Mouse (Mus musculus) neural tube, embryonic 15.5 days (tissue): ENCODE results near the gene BC030867. TPM values are rescaled to one million over a fixed set of nuclear protein-coding genes. Genes with fewer than 3 reads are reported as not detected.
A peak's percentile ranks its signal among the peaks of the same experiment; 100 is the strongest.

Experiments
- ATAC-seq: fragments of 200-750 bp; cut with Nextera tagmentation; 2 replicates; pipeline ENCODE4 v1.8.0; 2017; ENCODE audit warnings: mild to moderate bottlenecking, moderate TSS enrichment, moderate library complexity; ENCODE audit not compliant: low FRiP score
- H3K27ac ChIP-seq: fragments of 300-500 bp; sonication (generic); replicated peaks from 2 replicates; pipeline ENCODE4 v1.5.1; 2015; ENCODE audit warnings: mild to moderate bottlenecking, inconsistent platforms
- H3K27me3 ChIP-seq: fragments of 300-500 bp; sonication (generic); replicated peaks from 2 replicates; pipeline ENCODE4 v1.6.1; 2015; ENCODE audit warnings: inconsistent platforms
- H3K36me3 ChIP-seq: fragments of 300-500 bp; sonication (generic); 2 replicates; pipeline ENCODE4 v1.6.1; 2015; ENCODE audit warnings: inconsistent platforms
- H3K4me1 ChIP-seq: fragments of 300-500 bp; sonication (generic); 2 replicates; pipeline ENCODE4 v1.6.1; 2015; ENCODE audit warnings: inconsistent platforms
- H3K4me2 ChIP-seq: fragments of 300-500 bp; sonication (generic); 2 replicates; pipeline ENCODE4 v1.6.1; 2015; ENCODE audit warnings: inconsistent platforms, mild to moderate bottlenecking, moderate library complexity
- H3K4me3 ChIP-seq: fragments of 300-500 bp; sonication (generic); replicated peaks from 2 replicates; pipeline ENCODE4 v1.5.1; 2015; ENCODE audit warnings: mild to moderate bottlenecking, inconsistent platforms
- H3K9ac ChIP-seq: fragments of 300-500 bp; sonication (generic); replicated peaks from 2 replicates; pipeline ENCODE4 v1.6.1; 2015; ENCODE audit warnings: mild to moderate bottlenecking, inconsistent platforms
- H3K9me3 ChIP-seq: fragments of 300-500 bp; sonication (generic); replicated peaks from 2 replicates; pipeline ENCODE4 v1.6.1; 2016; ENCODE audit warnings: inconsistent platforms
- WGBS: fragments of 180-500 bp; shearing (Covaris S2); methylation state at CpG from one replicate; pipeline ENCODE4 v1.1.7; 2015; ENCODE audit warnings: mixed read lengths; 5-methylcytosine and 5-hydroxymethylcytosine counted together
- polyA plus RNA-seq: library from polyadenylated mRNA; unstranded; fragments of >200 nt; fragmentation: Nextera tagmentation; extraction: Ambion mirVana; gene quantifications from 2 replicates; pipeline ENCODE4 v1.2.1, GENCODE M21; 2015

BC030867 gene
- polyA plus RNA-seq, 1 experiment from 2014 or later = 2.2 TPM

GRCm38 (mm10) chr11:102285095-102285834 is 36.6 kb downstream of the BC030867 start:
- peak overlapping the region; percentile 87 for H3K4me3 ChIP-seq
- no peaks in the 10 kb centered on the region for H3K9me3 ChIP-seq
- peak overlapping the region; percentile 77 for H3K9ac ChIP-seq
- peaks cover 35% of the 10 kb centered on the region for H3K4me1 ChIP-seq
- H3K36me3 ChIP-seq = peaks cover 25% of the 10 kb centered on the region
- no peaks in the 10 kb centered on the region for H3K27me3 ChIP-seq
- 5% methylated on average over 31 of the region's 31 CpGs for WGBS
- peak; percentile 76 for ATAC-seq
- H3K27ac ChIP-seq = peak overlapping the region; percentile 91
- H3K4me2 ChIP-seq = peak overlapping the region; percentile 74

DNA sequence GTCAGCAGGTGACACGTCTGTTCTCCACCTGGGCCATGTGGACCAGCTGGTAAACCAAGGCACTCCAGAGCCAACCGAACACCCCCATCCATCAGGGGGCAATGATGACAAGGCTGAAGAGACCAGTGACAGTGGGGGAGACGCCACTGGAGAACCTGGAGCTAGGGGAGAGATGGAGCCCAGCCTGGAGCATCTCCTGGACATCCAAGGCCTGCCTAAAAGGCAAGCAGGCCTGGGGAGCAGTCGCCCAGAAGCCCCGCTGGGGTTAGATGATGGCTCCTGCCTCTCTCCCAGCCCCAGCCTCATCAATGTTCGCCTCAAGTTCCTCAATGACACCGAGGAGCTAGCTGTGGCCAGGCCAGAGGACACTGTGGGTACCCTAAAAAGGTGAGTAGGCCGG is 38.8 kb downstream of the BC030867 start:
- Histone ChIP-seq H3K27ac (no peak overlapping the region), H3K36me3 (peaks cover 48% of the 10 kb centered on the region), H3K4me3 (no peak overlapping the region), H3K4me1 (peaks cover 35% of the 10 kb centered on the region), H3K27me3 (no peaks in the 10 kb centered on the region), H3K4me2 (no peak overlapping the region), H3K9ac (no peak overlapping the region), H3K9me3 (no peaks in the 10 kb centered on the region)
- 86% methylated on average over 8 of the region's 8 CpGs for WGBS
- ATAC-seq = no peak

GRCm38 (mm10) chr11:102288027-102288804 is 39.5 kb downstream of the BC030867 start:
- Histone ChIP-seq H3K36me3 (peaks cover 54% of the 10 kb centered on the region), H3K4me2 (no peak overlapping the region), H3K9ac (no peak overlapping the region), H3K9me3 (no peaks in the 10 kb centered on the region), H3K4me1 (peaks cover 35% of the 10 kb centered on the region), H3K4me3 (no peak overlapping the region), H3K27ac (no peak overlapping the region), H3K27me3 (no peaks in the 10 kb centered on the region)
- no peak for ATAC-seq
- WGBS = 84% methylated on average over 8 of the region's 8 CpGs

DNA sequence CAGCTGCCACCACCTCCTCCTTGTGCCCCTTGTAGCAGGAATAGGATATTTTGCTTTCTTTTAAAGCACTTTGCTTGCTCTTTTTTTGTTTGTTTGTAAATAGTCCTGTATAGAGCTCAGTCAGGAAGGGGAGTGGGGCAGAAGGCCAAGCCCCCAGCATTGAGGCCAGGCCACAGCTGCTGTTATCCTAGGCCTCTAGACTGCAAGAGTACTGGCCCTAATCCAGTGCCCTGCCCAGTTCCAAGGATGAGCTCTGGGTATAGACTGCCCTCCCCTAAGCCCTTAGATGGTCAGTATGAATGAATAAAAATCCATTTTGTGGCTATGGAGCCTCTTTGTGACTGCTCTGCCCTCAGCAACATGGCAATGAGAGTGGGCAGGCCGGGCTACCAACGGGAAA is 40.2 kb downstream of the BC030867 start:
- Histone ChIP-seq H3K4me1 (peaks cover 38% of the 10 kb centered on the region), H3K9me3 (no peaks in the 10 kb centered on the region), H3K9ac (0 out of 2 replicates have a peak overlapping the region, but pooled peaks have one; percentile 14), H3K36me3 (peaks cover 60% of the 10 kb centered on the region), H3K27ac (no peak overlapping the region), H3K4me2 (no peak overlapping the region), H3K4me3 (no peak overlapping the region), H3K27me3 (no peaks in the 10 kb centered on the region)
- WGBS = 77% methylated on average over 2 of the region's 2 CpGs
- no peak for ATAC-seq

DNA sequence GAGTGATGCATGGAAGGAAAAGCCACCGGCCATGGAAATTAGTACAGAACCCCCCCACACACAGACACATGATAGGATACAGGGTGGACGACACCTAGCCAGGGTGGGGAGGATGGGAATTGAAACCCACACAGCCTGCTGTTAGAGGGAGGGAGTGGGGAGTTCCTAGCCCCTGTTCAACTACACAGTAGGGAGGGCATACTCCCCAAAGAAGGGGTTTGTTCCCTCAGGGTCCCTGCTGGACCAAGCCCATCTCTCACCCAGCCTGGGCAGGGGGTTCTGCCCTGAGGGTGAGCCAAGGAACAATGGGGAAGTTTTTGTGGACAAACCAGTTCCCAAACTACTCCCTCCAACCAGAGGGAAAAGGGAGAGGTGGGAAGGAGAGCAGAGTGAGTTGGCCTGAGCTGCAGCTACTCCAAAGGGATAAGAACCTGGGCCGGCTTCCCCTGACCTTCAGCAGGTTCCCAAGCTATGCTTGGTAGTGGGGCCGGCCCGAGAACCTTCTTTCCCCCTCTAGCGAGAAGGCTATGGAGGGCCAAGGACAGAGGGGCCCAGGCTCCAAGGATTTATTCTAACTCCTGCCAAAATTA is 40.9 kb downstream of the BC030867 start:
- ATAC-seq = no peak
- Histone ChIP-seq H3K27me3 (no peaks in the 10 kb centered on the region), H3K36me3 (peaks cover 61% of the 10 kb centered on the region), H3K4me3 (no peak overlapping the region), H3K9me3 (no peaks in the 10 kb centered on the region), H3K9ac (no peak overlapping the region), H3K4me1 (peaks cover 44% of the 10 kb centered on the region), H3K4me2 (no peak overlapping the region), H3K27ac (peak overlapping the region; percentile 23; the same call in 1 of the 2 replicates)
- 65% methylated on average over 6 of the region's 6 CpGs for WGBS

GRCm38 (mm10) chr11:102290141-102290540 is 41.5 kb downstream of the BC030867 start:
- 89% methylated on average over 4 of the region's 4 CpGs for WGBS
- peaks cover 61% of the 10 kb centered on the region for H3K36me3 ChIP-seq
- H3K4me3 ChIP-seq = no peak overlapping the region
- ATAC-seq = no peak
- H3K9me3 ChIP-seq = no peaks in the 10 kb centered on the region
- H3K4me2 ChIP-seq = no peak overlapping the region
- H3K4me1 ChIP-seq = peaks cover 50% of the 10 kb centered on the region
- no peaks in the 10 kb centered on the region for H3K27me3 ChIP-seq
- no peak overlapping the region for H3K9ac ChIP-seq
- no peak overlapping the region for H3K27ac ChIP-seq

GRCm38 (mm10) chr11:102291051-102291535 is 42.4 kb downstream of the BC030867 start:
- Histone ChIP-seq H3K4me3 (no peak overlapping the region), H3K9me3 (no peaks in the 10 kb centered on the region), H3K4me1 (peaks cover 48% of the 10 kb centered on the region), H3K9ac (no peak overlapping the region), H3K4me2 (no peak overlapping the region), H3K27me3 (no peaks in the 10 kb centered on the region), H3K36me3 (peaks cover 61% of the 10 kb centered on the region), H3K27ac (no peak overlapping the region)
- no peak for ATAC-seq
- 89% methylated on average over 11 of the region's 11 CpGs for WGBS

DNA sequence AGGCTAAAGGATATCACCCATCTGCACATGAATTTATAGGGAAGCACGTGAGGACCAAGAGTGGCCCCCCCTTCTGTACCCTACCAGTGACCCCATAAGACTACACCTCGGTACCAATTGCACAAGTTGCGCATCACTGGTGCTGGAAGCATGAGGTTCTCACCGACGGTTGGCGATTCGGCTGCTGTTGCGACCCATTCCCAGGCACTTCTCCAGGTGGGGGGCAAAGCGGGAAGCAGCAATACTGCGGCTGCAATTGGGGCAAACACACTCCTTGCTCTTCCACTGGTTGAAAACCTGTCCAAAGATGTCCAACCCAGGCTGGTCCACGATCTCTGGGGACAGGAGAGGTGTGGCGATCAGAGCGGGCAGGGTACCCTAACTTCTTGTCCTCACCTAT is 45.3 kb downstream of the BC030867 start:
- Histone ChIP-seq H3K4me2 (0 out of 2 replicates have a peak overlapping the region, but pooled peaks have one; percentile 71), H3K4me1 (peaks cover 38% of the 10 kb centered on the region), H3K9me3 (no peaks in the 10 kb centered on the region), H3K27me3 (no peaks in the 10 kb centered on the region), H3K27ac (no peak overlapping the region), H3K9ac (no peak overlapping the region), H3K4me3 (no peak overlapping the region), H3K36me3 (peaks cover 43% of the 10 kb centered on the region)
- 94% methylated on average over 13 of the region's 13 CpGs for WGBS
- ATAC-seq = no peak

DNA sequence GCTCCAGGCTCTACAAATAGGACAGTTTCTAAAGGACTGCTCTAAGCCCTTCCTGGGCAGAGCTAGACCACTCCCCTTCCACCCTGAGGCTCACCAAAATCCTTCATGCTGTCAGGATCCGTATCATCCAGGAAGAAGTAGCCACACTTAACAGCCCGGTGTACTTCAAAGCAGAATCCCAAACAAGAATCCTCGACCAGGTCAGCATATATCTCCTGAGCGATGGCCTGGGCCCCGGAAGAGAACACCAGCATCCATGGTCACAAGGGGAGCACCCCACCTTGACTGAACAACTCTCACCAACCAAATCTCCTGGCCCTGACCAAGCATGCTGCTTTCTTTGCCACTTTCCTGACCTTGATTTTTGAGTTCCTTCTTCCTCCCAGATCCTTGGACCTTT is 45.7 kb downstream of the BC030867 start:
- no peaks in the 10 kb centered on the region for H3K9me3 ChIP-seq
- peak overlapping the region; percentile 85 for H3K9ac ChIP-seq
- H3K4me1 ChIP-seq = peaks cover 34% of the 10 kb centered on the region
- peaks cover 43% of the 10 kb centered on the region for H3K36me3 ChIP-seq
- H3K27ac ChIP-seq = peak overlapping the region; percentile 99
- H3K4me2 ChIP-seq = peak overlapping the region; percentile 71
- ATAC-seq = no peak
- peak overlapping the region; percentile 85 for H3K4me3 ChIP-seq
- no peaks in the 10 kb centered on the region for H3K27me3 ChIP-seq
- WGBS = 77% methylated on average over 5 of the region's 5 CpGs

DNA sequence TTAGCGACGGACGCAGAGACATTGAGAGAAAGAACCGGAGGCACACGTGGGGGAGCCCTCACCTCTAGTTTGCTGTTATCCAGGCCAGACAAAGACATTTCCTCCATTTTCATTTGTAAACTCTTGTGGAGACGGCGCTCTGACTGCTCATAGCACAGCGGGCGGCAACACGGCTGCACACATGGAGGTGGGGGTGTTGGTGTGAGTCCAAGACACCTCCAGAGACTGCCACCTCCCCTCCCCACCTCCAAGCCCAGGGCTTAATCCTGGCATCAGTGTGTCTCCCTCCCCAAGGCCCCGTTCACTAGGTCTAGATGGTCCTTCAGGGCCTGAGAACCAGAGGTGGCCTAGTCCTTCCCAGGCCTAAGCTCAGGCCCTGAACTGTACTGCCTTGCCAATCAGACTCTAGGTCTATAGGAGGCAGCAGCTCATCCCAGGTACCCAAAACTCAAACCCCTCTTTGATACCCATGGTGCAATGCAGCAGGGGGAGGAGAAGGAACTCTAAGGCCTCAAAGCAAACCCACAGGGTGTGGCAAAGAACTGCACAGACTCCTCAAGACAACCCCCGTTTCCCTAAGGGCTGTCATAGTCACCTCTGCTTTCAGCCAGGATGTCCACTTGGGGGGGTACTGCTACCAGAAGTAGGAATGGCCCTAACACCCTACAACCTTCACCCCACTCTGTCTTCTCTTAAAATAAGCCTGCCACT is 46.4 kb downstream of the BC030867 start:
- H3K36me3 ChIP-seq = peaks cover 38% of the 10 kb centered on the region
- 64% methylated on average over 12 of the region's 12 CpGs for WGBS
- no peak for ATAC-seq
- H3K4me2 ChIP-seq = peak overlapping the region; percentile 71
- H3K4me3 ChIP-seq = peak overlapping the region; percentile 85
- peak overlapping the region; percentile 85 for H3K9ac ChIP-seq
- H3K4me1 ChIP-seq = peaks cover 30% of the 10 kb centered on the region
- peak overlapping the region; percentile 99 for H3K27ac ChIP-seq
- no peaks in the 10 kb centered on the region for H3K27me3 ChIP-seq
- no peaks in the 10 kb centered on the region for H3K9me3 ChIP-seq
